Mouse (Mus musculus) cortical plate, adult 2 months (tissue): ENCODE results near the gene Gtsf2. TPM values are rescaled to one million over a fixed set of nuclear protein-coding genes. Genes with fewer than 3 reads are reported as not detected.
"Not testable (repeated sequence)": the region's sequence is repeated elsewhere in the genome, so short reads cannot be mapped to it uniquely, and the experiment has no call there.

ENCODE experiments used
- H3K27ac ChIP-seq: fragments of 200-500 bp; 2 replicates; pipeline ENCODE4 v1.5.1; 2012; ENCODE audit warnings: low read length, control low read depth, inconsistent platforms; ENCODE audit not compliant: insufficient read depth
- H3K4me1 ChIP-seq: fragments of 200-500 bp; 2 replicates; pipeline ENCODE4 v1.6.1; 2011; ENCODE audit warnings: low read length; ENCODE audit not compliant: control insufficient read depth, insufficient read depth
- H3K4me3 ChIP-seq: fragments of 200-500 bp; 2 replicates; pipeline ENCODE4 v1.5.1; 2011; ENCODE audit warnings: mild to moderate bottlenecking, low read length, control low read depth; ENCODE audit not compliant: insufficient read depth
- CTCF ChIP-seq: fragments of 200-500 bp; IDR thresholded peaks from 2 replicates; pipeline ENCODE4 v1.5.1; 2011; ENCODE audit warnings: mild to moderate bottlenecking, control low read depth, low read length; ENCODE audit not compliant: insufficient read depth; ENCODE audit errors: extremely low read depth
- POLR2A ChIP-seq: fragments of 200-500 bp; IDR thresholded peaks from 2 replicates; pipeline ENCODE4 v1.6.1; 2011; ENCODE audit warnings: mild to moderate bottlenecking, low read length, control low read depth; ENCODE audit not compliant: insufficient read depth; ENCODE audit errors: extremely low read depth
- polyA plus RNA-seq: library from polyadenylated mRNA; depleted of rRNA; stranded (reverse); fragments of >200 nt; gene quantifications from 2 replicates; pipeline ENCODE4 v1.2.3, GENCODE M21; 2012

Gene Gtsf2
- polyA plus RNA-seq, 1 experiment, result not detected

- H3K4me1 ChIP-seq, result no peaks in the 10 kb centered on the region
- H3K27ac ChIP-seq, result no peak overlapping the region
- TF ChIP-seq CTCF, result no peak
- TF ChIP-seq POLR2A, result no peak
Measured at GRCm38 (mm10) chr15:103473182-103473581, 24.9 kb upstream of the Gtsf2 start.

GRCm38 (mm10) chr15:103472265-103472664, 24.0 kb upstream of the Gtsf2 start:
- Histone ChIP-seq H3K4me1 (no peaks in the 10 kb centered on the region), H3K27ac (no peak overlapping the region), H3K4me3 (no peak overlapping the region)
- TF ChIP-seq POLR2A (no peak), CTCF (no peak)

More at GRCm38 (mm10) chr15:103473182-103473581, 24.9 kb upstream of the Gtsf2 start:
- H3K4me3 ChIP-seq, result no peak overlapping the region

GRCm38 (mm10) chr15:103471488-103472194, 23.4 kb upstream of the Gtsf2 start:
- no peak overlapping the region for H3K27ac ChIP-seq
- TF ChIP-seq POLR2A (no peak), CTCF (no peak)
- H3K4me3 ChIP-seq, result no peak overlapping the region
- H3K4me1 ChIP-seq, result no peaks in the 10 kb centered on the region

- TF ChIP-seq POLR2A (no peak), CTCF (no peak)
- no peak overlapping the region for H3K4me3 ChIP-seq
- no peaks in the 10 kb centered on the region for H3K4me1 ChIP-seq
- H3K27ac ChIP-seq, result no peak overlapping the region
Measured at GRCm38 (mm10) chr15:103462539-103463261, 14.4 kb upstream of the Gtsf2 start.

- Histone ChIP-seq H3K4me1 (no peaks in the 10 kb centered on the region), H3K27ac (no peak overlapping the region), H3K4me3 (no peak overlapping the region; the same call in 1 of the 2 replicates)
- TF ChIP-seq CTCF, result no peak
- TF ChIP-seq POLR2A, result no peak
Measured at GRCm38 (mm10) chr15:103454449-103454848, 6.2 kb upstream of the Gtsf2 start.

DNA sequence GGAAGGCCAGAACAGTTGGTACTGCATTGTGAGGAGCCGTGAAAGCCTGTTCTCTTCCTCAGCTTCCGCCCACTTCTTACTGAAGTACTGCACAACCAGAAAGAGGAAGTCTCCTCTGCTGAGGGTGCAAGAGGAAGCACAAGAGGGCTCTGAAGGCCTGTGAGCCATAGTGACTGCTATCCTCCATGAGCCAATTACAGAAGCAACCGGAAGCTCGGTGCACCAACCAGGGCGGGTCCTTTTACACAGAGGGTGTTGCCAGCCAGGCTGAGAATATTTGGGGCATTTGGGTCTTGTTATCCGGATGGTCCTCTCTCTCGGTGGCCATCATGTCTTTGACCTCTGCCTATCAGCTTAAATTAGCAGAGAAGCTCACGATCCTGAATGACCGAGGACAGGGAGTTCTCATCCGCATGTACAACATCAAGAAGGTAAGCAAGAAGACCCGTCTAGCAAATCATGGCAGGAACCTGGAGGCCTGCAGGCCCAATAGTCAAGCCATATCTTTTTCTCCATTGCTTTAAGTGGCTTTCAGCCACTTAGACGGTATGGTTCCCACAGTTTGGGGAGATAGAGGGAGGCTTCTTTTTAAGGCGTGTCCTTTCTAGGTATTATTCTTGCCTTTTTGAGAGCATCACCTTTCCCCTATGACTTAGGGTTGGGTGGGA, 5.4 kb upstream of the Gtsf2 start, which contains the start of gene Nckap1l:
TSS of gene Nckap1l (plus strand) at position 244 of the 668 bp plus-strand sequence.
- no peaks in the 10 kb centered on the region for H3K4me1 ChIP-seq
- H3K4me3 ChIP-seq, result no peak within 1 kb of the TSS; the same call in 1 of the 2 replicates
- TF ChIP-seq POLR2A (no peak), CTCF (no peak)
- H3K27ac ChIP-seq, result no peak within 1 kb of the TSS

GRCm38 (mm10) chr15:103445966-103446365, 2.3 kb downstream of the Gtsf2 start:
- not testable (repeated sequence) for H3K27ac ChIP-seq, H3K4me1 ChIP-seq, H3K4me3 ChIP-seq

DNA sequence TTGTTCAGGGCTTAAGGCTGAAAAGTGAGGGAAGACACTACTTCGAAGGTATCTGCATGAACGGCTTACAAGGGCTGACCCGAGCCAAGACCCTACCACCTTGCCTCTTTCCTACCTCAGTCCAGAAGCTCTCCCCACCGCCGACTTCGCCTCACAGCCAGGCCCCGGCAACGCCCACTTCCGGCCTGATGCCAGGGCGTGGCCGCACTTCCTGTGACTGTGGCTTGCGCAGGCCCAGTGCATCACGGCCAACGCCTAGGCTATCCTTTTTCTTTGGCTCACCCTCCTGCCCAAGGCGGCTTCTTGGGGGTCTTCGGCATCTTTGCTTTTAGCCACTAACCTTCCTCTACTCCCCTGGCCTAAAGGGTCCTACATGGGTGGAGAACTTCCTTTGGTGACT, 18.0 kb downstream of the Gtsf2 start, which contains the start of gene Gtsf1:
TSS of gene Gtsf1 (minus strand) at position 230 of the 400 bp plus-strand sequence.
- Histone ChIP-seq H3K4me3 (no peak within 1 kb of the TSS), H3K4me1 (no peaks in the 10 kb centered on the region), H3K27ac (no peak within 1 kb of the TSS; the same call in 1 of the 2 replicates)

DNA sequence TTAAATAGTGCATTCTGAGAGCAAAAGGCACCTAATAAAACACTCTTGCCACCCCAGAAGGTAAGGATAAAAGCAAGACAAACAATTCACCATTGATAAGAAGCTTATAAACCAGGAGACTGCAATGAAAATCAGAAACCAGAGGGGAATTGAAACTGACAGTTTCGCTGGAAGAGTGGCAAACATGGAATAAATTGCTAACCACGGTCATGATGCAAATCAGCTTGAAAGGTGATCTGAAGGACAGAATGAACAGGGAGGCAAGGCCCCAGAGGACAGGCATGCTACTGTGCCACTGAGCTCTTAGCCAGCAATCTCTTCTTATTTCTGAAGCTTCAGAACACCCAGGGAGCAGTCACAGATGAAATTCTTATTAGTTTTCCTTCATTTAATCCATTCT, 21.3 kb downstream of the Gtsf2 start:
- TF ChIP-seq CTCF, result no peak
- H3K4me3 ChIP-seq, result no peak overlapping the region
- no peak overlapping the region for H3K27ac ChIP-seq
- H3K4me1 ChIP-seq, result no peaks in the 10 kb centered on the region

More for the DNA sequence above, 18.0 kb downstream of the Gtsf2 start, which contains the start of gene Gtsf1:
- TF ChIP-seq CTCF, result no peak
- TF ChIP-seq POLR2A, result no peak

DNA sequence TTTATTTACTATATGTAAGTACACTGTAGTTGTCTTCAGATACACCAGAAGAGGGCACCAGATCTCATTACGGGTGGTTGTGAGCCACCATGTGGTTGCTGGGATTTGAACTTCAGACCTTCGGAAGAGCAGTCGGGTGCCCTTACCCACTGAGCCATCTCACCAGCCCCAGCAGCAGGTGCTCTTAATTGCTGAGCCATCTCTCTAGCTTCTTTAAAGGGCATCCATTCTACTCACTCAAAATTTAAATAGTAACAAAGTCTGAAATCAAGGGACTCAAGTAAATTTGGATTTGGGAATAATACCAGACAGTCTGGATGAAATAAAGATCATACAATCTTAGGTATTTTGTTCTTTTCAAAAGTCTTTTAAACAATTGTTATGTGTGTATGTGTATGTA, 42.7 kb downstream of the Gtsf2 start:
- not testable (repeated sequence) for H3K4me3 ChIP-seq, H3K27ac ChIP-seq, H3K4me1 ChIP-seq
